Mouse (Mus musculus): ENCODE results near the gene Mpp3. TPM values are rescaled to one million over a fixed set of nuclear protein-coding genes. Genes with fewer than 3 reads are reported as not detected.
A peak's percentile ranks its signal among the peaks of the same experiment; 100 is the strongest.

Mpp3 gene
- total RNA-seq, 2 experiments from 2014 or later = 69.0 to 85.2 TPM

- DNase-seq (ENCODE audit: low spot score in 2 of 2) = peak in 1 of 2 experiments; percentile 74
- intact Hi-C loops (cut with DNase I) = no loop called here
Observed at GRCm38 (mm10) chr11:102023406-102023805, 4.9 kb downstream of the Mpp3 start.

GRCm38 (mm10) chr11:102021196-102021595 lies 7.1 kb downstream of the Mpp3 start:
- intact Hi-C loops (cut with DNase I) = no loop called here

GRCm38 (mm10) chr11:102019736-102020135 lies 8.5 kb downstream of the Mpp3 start:
- intact Hi-C loops (cut with DNase I) = no loop called here
- no peak for DNase-seq (ENCODE audit: low spot score in 2 of 2)

More at GRCm38 (mm10) chr11:102021196-102021595, 7.1 kb downstream of the Mpp3 start:
- DNase-seq (ENCODE audit: low spot score in 2 of 2) = no peak

- DNase-seq (ENCODE audit: low spot score in 2 of 2) = no peak
- intact Hi-C loops (cut with DNase I) = no loop called here
Observed at GRCm38 (mm10) chr11:102016136-102016535, 12.1 kb downstream of the Mpp3 start.

- DNase-seq (ENCODE audit: low spot score in 2 of 2) = no peak
- intact Hi-C loops (cut with DNase I) = no loop called here
Observed at GRCm38 (mm10) chr11:102015472-102015871, 12.8 kb downstream of the Mpp3 start.

GRCm38 (mm10) chr11:102013201-102013600 lies 15.1 kb downstream of the Mpp3 start:
- DNase-seq (ENCODE audit: low spot score in 2 of 2) = no peak
- intact Hi-C loops (cut with DNase I) = no loop called here

GRCm38 (mm10) chr11:102011510-102011909 lies 16.8 kb downstream of the Mpp3 start:
- no peak for DNase-seq (ENCODE audit: low spot score in 2 of 2)
- intact Hi-C loops (cut with DNase I) = no loop called here

GRCm38 (mm10) chr11:102010140-102010539 lies 18.1 kb downstream of the Mpp3 start:
- intact Hi-C loops (cut with DNase I) = no loop called here
- DNase-seq (ENCODE audit: low spot score in 2 of 2) = peak in 1 of 2 experiments; percentile 45

- DNase-seq (ENCODE audit: low spot score in 2 of 2) = no peak
- intact Hi-C loops (cut with DNase I) = no loop called here
Observed at GRCm38 (mm10) chr11:102008954-102009637, 19.2 kb downstream of the Mpp3 start.

GRCm38 (mm10) chr11:102008372-102008771 lies 19.9 kb downstream of the Mpp3 start:
- intact Hi-C loops (cut with DNase I) = no loop called here
- DNase-seq (ENCODE audit: low spot score in 2 of 2) = no peak

- intact Hi-C loops (cut with DNase I) = no loop called here
- DNase-seq (ENCODE audit: low spot score in 2 of 2) = no peak
Observed at GRCm38 (mm10) chr11:102006688-102007087, 21.6 kb downstream of the Mpp3 start.

- intact Hi-C loops (cut with DNase I) = no loop called here
- DNase-seq (ENCODE audit: low spot score in 2 of 2) = no peak
Observed at GRCm38 (mm10) chr11:102006271-102006670, 22.0 kb downstream of the Mpp3 start.

GRCm38 (mm10) chr11:102004251-102004650 lies 24.0 kb downstream of the Mpp3 start:
- intact Hi-C loops (cut with DNase I) = no loop called here
- DNase-seq (ENCODE audit: low spot score in 2 of 2) = no peak

GRCm38 (mm10) chr11:101999466-101999865 lies 28.8 kb downstream of the Mpp3 start:
- intact Hi-C loops (cut with DNase I) = no loop called here

GRCm38 (mm10) chr11:101998258-101998657 lies 30.0 kb downstream of the Mpp3 start:
- intact Hi-C loops (cut with DNase I) = no loop called here
- no peak for DNase-seq (ENCODE audit: low spot score in 2 of 2)

More at GRCm38 (mm10) chr11:101999466-101999865, 28.8 kb downstream of the Mpp3 start:
- DNase-seq (ENCODE audit: low spot score in 2 of 2) = no peak

- intact Hi-C loops (cut with DNase I) = no loop called here
- DNase-seq (ENCODE audit: low spot score in 2 of 2) = no peak
Observed at GRCm38 (mm10) chr11:101995938-101996337, 32.3 kb downstream of the Mpp3 start.

GRCm38 (mm10) chr11:101994100-101994499 lies 34.2 kb downstream of the Mpp3 start:
- intact Hi-C loops (cut with DNase I) = no loop called here
- DNase-seq (ENCODE audit: low spot score in 2 of 2) = no peak

- DNase-seq (ENCODE audit: low spot score in 2 of 2) = peak; percentile 55 to 63
- intact Hi-C loops (cut with DNase I) = loop anchor here (2.0 kb wide), 1 partner anchor 34 kb away; no protein-coding TSS in a partner anchor
Observed at GRCm38 (mm10) chr11:101992411-101992810, 35.9 kb downstream of the Mpp3 start.

GRCm38 (mm10) chr11:101991813-101992212 lies 36.4 kb downstream of the Mpp3 start:
- intact Hi-C loops (cut with DNase I) = loop anchor here (2.0 kb wide), 1 partner anchor 35 kb away; no protein-coding TSS in a partner anchor
- no peak for DNase-seq (ENCODE audit: low spot score in 2 of 2)

- intact Hi-C loops (cut with DNase I) = no loop called here
- DNase-seq (ENCODE audit: low spot score in 2 of 2) = peak; percentile 67 to 76
Observed at GRCm38 (mm10) chr11:101990244-101990643, 38.0 kb downstream of the Mpp3 start.

GRCm38 (mm10) chr11:101986913-101987312 lies 41.3 kb downstream of the Mpp3 start, which contains the start of gene Dusp3:
Gene Dusp3, minus strand, starts transcription at chr11:101987013.
- no peak for DNase-seq (ENCODE audit: low spot score in 2 of 2)
- intact Hi-C loops (cut with DNase I) = loop anchor here (1.0 to 2.0 kb wide), 3 partner anchors 53 to 154 kb away; no protein-coding TSS in a partner anchor

All from left cerebral cortex, postnatal 36 days (tissue).